Mouse (Mus musculus) CH12.LX (cell line): ENCODE results near the gene Vdr. TPM values are rescaled to one million over a fixed set of nuclear protein-coding genes. Genes with fewer than 3 reads are reported as not detected.

Experiments
- DNase-seq: peaks from one replicate; pipeline ENCODE4 v3.0.0-alpha.2; 2013; ENCODE audit errors: extremely low read depth
- H3K27ac ChIP-seq: 2 replicates; pipeline ENCODE4 v1.5.1; 2012; ENCODE audit warnings: low read depth, mild to moderate bottlenecking, control low read depth, moderate library complexity; ENCODE audit not compliant: insufficient read depth
- H3K27me3 ChIP-seq: replicated peaks from 2 replicates; pipeline ENCODE3; 2012; ENCODE audit warnings: inconsistent platforms
- H3K36me3 ChIP-seq, 2 experiments: replicated peaks in 1 of 2; 2 replicates each; pipeline versions ENCODE3 to v1.6.1; 2012; ENCODE audit warnings: inconsistent platforms in 1 of 2, low read length in 1 of 2, mild to moderate bottlenecking in 1 of 2, mixed read lengths in 1 of 2, moderate library complexity in 1 of 2; ENCODE audit not compliant: control insufficient read depth in 1 of 2, insufficient read depth in 1 of 2
- H3K4me1 ChIP-seq, 2 experiments: 2 replicates each; pipeline ENCODE4 v1.6.1; 2012; ENCODE audit warnings: inconsistent platforms in 1 of 2, moderate library complexity in 1 of 2; ENCODE audit not compliant: insufficient read depth in 2 of 2, control insufficient read depth in 1 of 2
- H3K4me2 ChIP-seq: 2 replicates; pipeline ENCODE4 v1.6.1; 2012; ENCODE audit warnings: low read depth, mild to moderate bottlenecking, control low read depth; ENCODE audit not compliant: poor library complexity, insufficient read depth, severe bottlenecking
- H3K4me3 ChIP-seq, 3 experiments: fragments of 150-350 bp in 1 of 3; sonication (generic) in 1 of 3; replicated peaks in 1 of 3; 2 replicates each; pipeline versions ENCODE3 to v1.5.1; 2011 to 2012; ENCODE audit warnings: low read depth in 2 of 3, low read length in 2 of 3, mild to moderate bottlenecking in 2 of 3, moderate library complexity in 2 of 3, control low read depth in 1 of 3, improper control_type of control experiment in 1 of 3, inconsistent platforms in 1 of 3, mixed read lengths in 1 of 3; ENCODE audit not compliant: poor library complexity in 1 of 3
- H3K79me2 ChIP-seq: replicated peaks from 2 replicates; pipeline ENCODE4 v1.6.1; 2012; ENCODE audit warnings: mild to moderate bottlenecking, moderate library complexity; ENCODE audit not compliant: control insufficient read depth, poor library complexity, insufficient read depth, severe bottlenecking; ENCODE audit errors: extremely low read depth
- H3K9ac ChIP-seq: 2 replicates; pipeline ENCODE4 v1.6.1; 2012; ENCODE audit warnings: low read depth, mild to moderate bottlenecking, control low read depth, moderate library complexity; ENCODE audit not compliant: insufficient read depth
- H3K9me3 ChIP-seq: replicated peaks from 2 replicates; pipeline ENCODE3; 2012; ENCODE audit warnings: low read length, inconsistent platforms, mixed read lengths
- BHLHE40 ChIP-seq: IDR thresholded peaks from 2 replicates; pipeline ENCODE4 v1.6.1; 2011; ENCODE audit warnings: mild to moderate bottlenecking, low read depth, low read length, improper control_type of control experiment
- CHD1 ChIP-seq: IDR thresholded peaks from 2 replicates; pipeline ENCODE4 v1.6.1; 2012; ENCODE audit warnings: low read depth, low read length, improper control_type of control experiment, inconsistent platforms
- CHD2 ChIP-seq: IDR thresholded peaks from 2 replicates; pipeline ENCODE4 v1.6.1; 2011; ENCODE audit warnings: low read length, improper control_type of control experiment
- CTCF ChIP-seq, 2 experiments: IDR thresholded peaks in 1 of 2; conservative IDR thresholded peaks in 1 of 2; 2 replicates each; pipeline ENCODE4 v1.5.1; 2011 to 2012; ENCODE audit warnings: low read depth in 2 of 2, low read length in 2 of 2, improper control_type of control experiment in 1 of 2, inconsistent platforms in 1 of 2, mild to moderate bottlenecking in 1 of 2, moderate library complexity in 1 of 2
- E2F4 ChIP-seq: IDR thresholded peaks from 2 replicates; pipeline ENCODE4 v1.6.1; 2011; ENCODE audit warnings: low read depth, low read length, improper control_type of control experiment; ENCODE audit not compliant: insufficient replicate concordance
- EP300 ChIP-seq: IDR thresholded peaks from 2 replicates; pipeline ENCODE4 v1.6.1; 2011; ENCODE audit warnings: low read length, improper control_type of control experiment
- ETS1 ChIP-seq: conservative IDR thresholded peaks from 2 replicates; pipeline ENCODE4 v1.6.1; 2012; ENCODE audit warnings: low read depth, mild to moderate bottlenecking, inconsistent platforms, low read length, improper control_type of control experiment, moderate library complexity
- IRF4 ChIP-seq: IDR thresholded peaks from 2 replicates; pipeline ENCODE4 v1.6.1; 2014; ENCODE audit warnings: low read depth, mild to moderate bottlenecking, inconsistent platforms, low read length, improper control_type of control experiment
- JUN ChIP-seq: IDR thresholded peaks from 2 replicates; pipeline ENCODE4 v1.6.1; 2011; ENCODE audit warnings: low read depth, mild to moderate bottlenecking, low read length, improper control_type of control experiment, moderate library complexity; ENCODE audit not compliant: insufficient read depth
- MAFK ChIP-seq: IDR thresholded peaks from 2 replicates; pipeline ENCODE4 v1.6.1; 2011; ENCODE audit warnings: low read length, improper control_type of control experiment; ENCODE audit not compliant: insufficient replicate concordance
- MAX ChIP-seq: IDR thresholded peaks from 2 replicates; pipeline ENCODE4 v1.6.1; 2011; ENCODE audit warnings: low read length, improper control_type of control experiment
- MAZ ChIP-seq: IDR thresholded peaks from 2 replicates; pipeline ENCODE4 v1.6.1; 2012; ENCODE audit warnings: low read depth, mild to moderate bottlenecking, inconsistent platforms, low read length, improper control_type of control experiment, moderate library complexity
- MEF2A ChIP-seq: IDR thresholded peaks from 2 replicates; pipeline ENCODE4 v1.6.1; 2014; ENCODE audit warnings: low read depth, mild to moderate bottlenecking, inconsistent platforms, low read length, improper control_type of control experiment, borderline replicate concordance
- NELFE ChIP-seq: IDR thresholded peaks from 2 replicates; pipeline ENCODE4 v1.6.1; 2011; ENCODE audit warnings: low read depth, low read length, improper control_type of control experiment
- NRF1 ChIP-seq: IDR thresholded peaks from 2 replicates; pipeline ENCODE4 v1.6.1; 2014; ENCODE audit warnings: low read depth, mild to moderate bottlenecking, inconsistent platforms, low read length, improper control_type of control experiment, moderate library complexity
- TBP ChIP-seq: conservative IDR thresholded peaks from 2 replicates; pipeline ENCODE4 v1.6.1; 2011; ENCODE audit warnings: low read depth, low read length, improper control_type of control experiment
- USF1 ChIP-seq: IDR thresholded peaks from 2 replicates; pipeline ENCODE4 v1.6.1; 2014; ENCODE audit warnings: low read depth, mild to moderate bottlenecking, inconsistent platforms, low read length, improper control_type of control experiment
- ZC3H11A ChIP-seq: IDR thresholded peaks from 2 replicates; pipeline ENCODE4 v1.6.1; 2012; ENCODE audit warnings: low read depth, mild to moderate bottlenecking, inconsistent platforms, low read length, improper control_type of control experiment
- ZMIZ1 ChIP-seq: IDR thresholded peaks from 2 replicates; pipeline ENCODE4 v1.6.1; 2012; ENCODE audit warnings: low read depth, mild to moderate bottlenecking, inconsistent platforms, low read length, improper control_type of control experiment
- dilution Hi-C: fragments of 300-500 bp; cut with MboI; formaldehyde crosslinking; loops from 2 replicates; pipeline ENCODE4 v1.14.3; 2020; ENCODE audit warnings: low sequenced_read_pairs; ENCODE audit not compliant: extremely low pct_unique_long_range_greater_than_20kb, extremely low pct_ligation_motif_present
- in situ Hi-C: fragments of 300-500 bp; cut with MboI; formaldehyde crosslinking; loops from 3 replicates; pipeline ENCODE4 v1.14.3; 2019; ENCODE audit warnings: low sequenced_read_pairs, low pct_ligation_motif_present, low pct_unique_long_range_greater_than_20kb, mixed read lengths
- polyA plus RNA-seq: library from polyadenylated mRNA; unstranded; fragments of >175 nt; gene quantifications from 2 replicates; pipeline ENCODE4 v1.2.1, GENCODE M21; 2012; ENCODE audit warnings: low read depth; ENCODE audit not compliant: insufficient read length
- total RNA-seq, 2 experiments: library from RNA; depleted of rRNA; stranded (reverse); fragments of 300-350 nt in 1 of 2; fragments of >200 nt in 1 of 2; gene quantifications; 2 replicates each; pipeline ENCODE4 v1.2.3; 2012 to 2014

Gene Vdr
- total and polyA plus RNA-seq, 3 experiments, result 0.52 to 1.7 (median 0.68) TPM

DNA sequence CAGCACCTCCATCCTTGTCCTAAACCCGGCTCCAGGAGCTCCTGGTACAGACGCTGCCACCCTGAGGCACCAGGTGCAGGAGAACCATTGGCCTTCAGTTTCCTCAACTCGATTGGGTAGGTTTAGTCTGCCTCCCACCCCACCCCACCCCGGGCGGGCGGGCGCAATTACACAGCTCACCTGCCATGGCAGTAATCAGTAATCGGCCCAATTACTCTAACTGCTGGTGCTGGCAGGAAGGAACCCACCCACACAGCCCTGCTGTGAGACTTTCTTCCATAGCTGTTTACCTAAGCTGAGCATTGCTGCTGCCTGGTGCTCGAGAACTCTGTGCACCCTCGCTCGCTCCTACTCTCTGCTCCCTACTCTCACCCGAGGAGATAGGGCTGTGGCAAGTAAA is 22.0 kb upstream of the Vdr start:
- TF ChIP-seq MAZ, result no peak
- TF ChIP-seq TBP, result no peak
- TF ChIP-seq E2F4, result no peak
- no peak for TF ChIP-seq BHLHE40
- no peak for TF ChIP-seq ZC3H11A
- TF ChIP-seq CTCF (conservative IDR thresholded peaks at IDR 0.05 in 1 of 2, IDR thresholded peaks at IDR 0.05 in 1 of 2; ENCODE audit: low read depth in 2 of 2, low read length in 2 of 2), result no peak
- no peak for TF ChIP-seq MEF2A
- no peak for TF ChIP-seq JUN
- no peak for TF ChIP-seq EP300
- no peak for TF ChIP-seq MAFK
- no peak for TF ChIP-seq ZMIZ1
- TF ChIP-seq NRF1, result no peak
- dilution Hi-C loops, result no loop called here

DNA sequence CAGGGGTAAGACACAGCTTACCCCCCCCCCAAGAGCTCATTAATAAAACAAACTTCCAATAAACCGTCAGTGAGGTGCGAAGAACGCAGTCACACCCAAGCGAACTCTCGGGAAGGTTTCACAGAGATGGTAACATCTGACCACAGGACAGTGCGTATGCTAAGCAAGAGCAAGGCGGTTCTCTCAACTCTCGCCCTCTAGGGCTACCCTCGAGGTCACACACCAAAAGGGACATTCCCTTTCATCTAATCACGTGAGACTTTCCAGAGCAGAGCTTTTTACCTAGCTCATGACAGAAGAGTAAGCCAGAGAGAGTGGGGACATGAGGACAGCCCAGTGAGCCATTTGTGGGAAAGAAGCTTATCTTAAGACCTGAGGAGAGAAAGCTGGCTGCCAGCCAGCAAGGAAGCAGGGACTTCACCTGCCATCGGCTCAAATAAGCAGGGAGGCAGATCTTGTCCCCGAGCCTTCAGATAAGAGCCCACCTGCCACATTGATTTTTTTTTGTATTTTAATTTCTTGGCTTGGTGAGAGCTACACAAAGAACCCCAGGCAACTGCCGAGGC is 18.9 kb upstream of the Vdr start:
- TF ChIP-seq NELFE (no peak), EP300 (peak; percentile 19; the same call in 1 of the 2 replicates), CHD1 (no peak), MAX (peak; percentile 73; the same call in 1 of the 2 replicates), BHLHE40 (peak; percentile 97), ETS1 (peak; percentile 63; the same call in 1 of the 2 replicates), IRF4 (peak; percentile 49; the same call in 1 of the 2 replicates), USF1 (peak; percentile 53), CHD2 (no peak)
- Histone ChIP-seq H3K27me3 (peaks cover 18% of the 10 kb centered on the region), H3K9ac (no peak overlapping the region), H3K9me3 (no peaks in the 10 kb centered on the region), H3K4me1 (peaks cover 7 to 13% of the 10 kb centered on the region in 2 experiments; a peak in 3 of 4 replicates), H3K4me2 (0 out of 2 replicates have a peak overlapping the region, but pooled peaks have one; percentile 1), H3K4me3 (no peak overlapping the region), H3K79me2 (no peaks in the 10 kb centered on the region), H3K36me3 (no peaks in the 10 kb centered on the region), H3K27ac (no peak overlapping the region)
- peak; percentile 61 for DNase-seq
- in situ Hi-C loops (no loop called here), dilution Hi-C loops (no loop called here)

More for the DNA sequence above, 22.0 kb upstream of the Vdr start:
- H3K4me2 ChIP-seq, result no peak overlapping the region
- H3K9me3 ChIP-seq, result no peaks in the 10 kb centered on the region
- DNase-seq, result no peak
- H3K27ac ChIP-seq, result no peak overlapping the region
- H3K4me3 ChIP-seq, result no peak overlapping the region
- in situ Hi-C loops, result no loop called here
- peaks cover 24% of the 10 kb centered on the region for H3K27me3 ChIP-seq
- no peaks in the 10 kb centered on the region for H3K79me2 ChIP-seq
- H3K4me1 ChIP-seq, result peaks cover 7 to 13% of the 10 kb centered on the region in 2 experiments; a peak in 3 of 4 replicates
- no peak overlapping the region for H3K9ac ChIP-seq
- no peaks in the 10 kb centered on the region for H3K36me3 ChIP-seq
